Comparison of ENCODE assay signal across 15 mouse cellular contexts in the genomic region with DNA sequence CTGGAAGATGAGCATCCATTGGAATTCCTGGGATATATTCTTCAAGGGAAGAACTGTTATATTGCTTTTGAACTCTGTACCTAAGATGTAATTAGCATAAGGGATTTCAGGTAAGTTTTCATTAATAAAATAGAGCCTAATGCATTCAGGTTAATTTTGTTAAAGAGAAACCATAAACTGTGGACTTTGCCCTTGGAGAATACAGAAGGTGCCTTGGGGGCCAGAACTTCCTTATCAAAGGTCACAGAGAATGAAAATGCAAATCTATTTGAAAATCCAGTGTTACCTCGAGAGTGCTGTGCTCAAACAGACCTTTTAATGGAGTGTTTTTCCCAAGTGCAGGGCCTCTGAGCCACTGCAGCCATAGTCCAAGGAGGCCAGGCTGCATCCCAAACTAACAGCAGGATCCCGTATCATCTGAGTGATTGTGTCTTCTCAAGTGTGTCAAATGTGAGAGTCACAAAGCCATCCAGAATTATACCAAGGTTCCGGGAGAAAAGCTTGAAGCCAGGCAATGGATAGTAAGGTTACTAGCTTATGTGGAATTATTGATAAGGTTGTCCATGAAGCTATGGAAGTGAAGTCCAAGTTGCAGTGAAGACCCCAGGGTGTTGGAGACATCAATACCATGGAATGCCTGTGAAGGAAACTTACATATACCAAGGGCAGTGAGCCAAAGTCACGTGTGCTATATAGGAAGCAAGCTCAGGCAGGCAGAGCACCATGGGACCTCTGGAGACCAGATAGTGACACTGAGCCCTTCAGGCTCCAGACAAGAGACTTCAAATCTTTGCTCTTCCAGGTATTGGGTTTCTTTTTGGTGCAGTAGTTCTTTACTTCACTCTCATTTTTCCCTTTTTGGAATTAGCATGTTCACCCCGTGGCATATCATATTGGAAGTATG. TPM values are rescaled to one million over a fixed set of nuclear protein-coding genes. Genes with fewer than 3 reads are reported as not detected.
"Had no signal": no experiment of that assay in that cellular context is flagged by ENCODE, and none has a peak within 500 bp of the region (broad histone marks: within the 10 kb centered on the region; RNA-seq: fewer than 3 reads in every experiment).

No protein-coding gene starts in this region.

- ATAC-seq: inflammation-experienced regulatory T-cells, adult 6 months; lung, postnatal 0 days; midbrain, embryonic 15.5 days had no signal

- H3K4me1 ChIP-seq: liver, embryonic 15.5 days; midbrain, embryonic 15.5 days; neural tube, embryonic 12.5 days; stomach, embryonic 15.5 days had no signal

- H3K4me3 ChIP-seq: left cerebral cortex, adult 2 months; limb, embryonic 10.5 days; liver, embryonic 15.5 days; midbrain, embryonic 15.5 days; neural tube, embryonic 12.5 days; stomach, embryonic 15.5 days had no signal

- H3K27me3 ChIP-seq: liver, embryonic 15.5 days; midbrain, embryonic 15.5 days; neural tube, embryonic 12.5 days; stomach, embryonic 15.5 days had no signal

- H3K27ac ChIP-seq: left cerebral cortex, adult 2 months; limb, embryonic 10.5 days; liver, embryonic 15.5 days; midbrain, embryonic 15.5 days; neural tube, embryonic 12.5 days; stomach, embryonic 15.5 days had no signal

- DNase-seq: lung, adult 2 months; lung, postnatal 36 days; right cerebral cortex, postnatal 4 days; thymus, adult 2 months; thymus, postnatal 36 days had no signal

- H3K36me3 ChIP-seq: limb, embryonic 10.5 days; liver, embryonic 15.5 days; midbrain, embryonic 15.5 days; neural tube, embryonic 12.5 days; stomach, embryonic 15.5 days had no signal

- H3K9ac ChIP-seq: liver, embryonic 15.5 days; midbrain, embryonic 15.5 days; neural tube, embryonic 12.5 days; stomach, embryonic 15.5 days had no signal

- H3K9me3 ChIP-seq: limb, embryonic 10.5 days; liver, embryonic 15.5 days; midbrain, embryonic 15.5 days; neural tube, embryonic 12.5 days; stomach, embryonic 15.5 days had no signal

- H3K4me2 ChIP-seq: liver, embryonic 11.5 days; liver, embryonic 15.5 days; midbrain, embryonic 15.5 days; neural tube, embryonic 12.5 days; stomach, embryonic 15.5 days had no signal

RNA-seq across cellular contexts. Expression of gene Atp6ap1l, which starts 52.2 kb away (rescaled TPM):
- polyA plus RNA-seq: inflammation-experienced regulatory T-cells, adult 6 months; liver, embryonic 11.5 days; lung, adult 2 months; lung, postnatal 0 days; spleen, adult 2 months; stomach, embryonic 15.5 days had no signal
